Mouse (Mus musculus): Measurements from ENCODE around the gene Dph5. TPM values are rescaled to one million over a fixed set of nuclear protein-coding genes. Genes with fewer than 3 reads are reported as not detected.
"Not testable (repeated sequence)": the region's sequence is repeated elsewhere in the genome, so short reads cannot be mapped to it uniquely, and the experiment has no call there.

Dph5 gene
- polyA plus RNA-seq, 1 experiment from 2014 or later, result 26.5 TPM

- 77% methylated on average over 3 of the region's 3 CpGs for WGBS
- Histone ChIP-seq H3K9me3 (no peaks in the 10 kb centered on the region), H3K27ac (no peak overlapping the region), H3K4me2 (no peak overlapping the region), H3K4me3 (no peak overlapping the region), H3K36me3 (peaks cover 17% of the 10 kb centered on the region), H3K9ac (no peak overlapping the region), H3K27me3 (no peaks in the 10 kb centered on the region), H3K4me1 (no peaks in the 10 kb centered on the region)
- no peak for ATAC-seq (ENCODE audit: insufficient number of reproducible peaks, low FRiP score, low TSS enrichment, low read depth)
Observed at GRCm38 (mm10) chr3:115898354-115898948, 10.8 kb downstream of the Dph5 start.

- Histone ChIP-seq H3K36me3 (peaks cover 12% of the 10 kb centered on the region; the same call in 1 of the 2 replicates), H3K4me1 (no peaks in the 10 kb centered on the region), H3K4me3 (no peak overlapping the region), H3K27me3 (no peaks in the 10 kb centered on the region), H3K9me3 (no peaks in the 10 kb centered on the region), H3K4me2 (no peak overlapping the region), H3K9ac (no peak overlapping the region), H3K27ac (no peak overlapping the region)
- whole genome bisulfite sequencing, result 83% methylated on average over 9 of the region's 9 CpGs
- no peak for ATAC-seq (ENCODE audit: insufficient number of reproducible peaks, low FRiP score, low TSS enrichment, low read depth)
Observed at GRCm38 (mm10) chr3:115902301-115902956, 14.8 kb downstream of the Dph5 start.

GRCm38 (mm10) chr3:115905067-115905466 lies 17.4 kb downstream of the Dph5 start:
- no peak overlapping the region for H3K4me3 ChIP-seq
- H3K9me3 ChIP-seq, result no peaks in the 10 kb centered on the region
- H3K27ac ChIP-seq, result no peak overlapping the region
- H3K9ac ChIP-seq, result no peak overlapping the region
- H3K36me3 ChIP-seq, result peaks cover 13% of the 10 kb centered on the region
- WGBS, result 89% methylated on average over 3 of the region's 3 CpGs
- no peak for ATAC-seq (ENCODE audit: insufficient number of reproducible peaks, low FRiP score, low TSS enrichment, low read depth)
- no peaks in the 10 kb centered on the region for H3K27me3 ChIP-seq
- no peak overlapping the region for H3K4me2 ChIP-seq
- no peaks in the 10 kb centered on the region for H3K4me1 ChIP-seq

- Histone ChIP-seq H3K9ac (no peak overlapping the region), H3K4me3 (no peak overlapping the region), H3K4me1 (no peaks in the 10 kb centered on the region), H3K9me3 (no peaks in the 10 kb centered on the region), H3K27ac (no peak overlapping the region), H3K36me3 (peaks cover 13% of the 10 kb centered on the region), H3K27me3 (no peaks in the 10 kb centered on the region), H3K4me2 (no peak overlapping the region)
- WGBS, result 88% methylated on average over 4 of the region's 4 CpGs
- ATAC-seq (ENCODE audit: insufficient number of reproducible peaks, low FRiP score, low TSS enrichment, low read depth), result no peak
Observed at GRCm38 (mm10) chr3:115905567-115905966, 17.9 kb downstream of the Dph5 start.

GRCm38 (mm10) chr3:115907406-115907805 lies 19.8 kb downstream of the Dph5 start:
- H3K27me3 ChIP-seq, result not testable (repeated sequence)
- WGBS, result 90% methylated on average over 11 of the region's 11 CpGs

GRCm38 (mm10) chr3:115924401-115925190 lies 37.0 kb downstream of the Dph5 start:
- ATAC-seq (ENCODE audit: insufficient number of reproducible peaks, low FRiP score, low TSS enrichment, low read depth), result no peak
- WGBS, result 88% methylated on average over 4 of the region's 4 CpGs

More at GRCm38 (mm10) chr3:115907406-115907805, 19.8 kb downstream of the Dph5 start:
- H3K9me3 ChIP-seq; H3K36me3 ChIP-seq; H3K9ac ChIP-seq; H3K27ac ChIP-seq; ATAC-seq (ENCODE audit: insufficient number of reproducible peaks, low FRiP score, low TSS enrichment, low read depth); H3K4me2 ChIP-seq; H3K4me3 ChIP-seq; H3K4me1 ChIP-seq: not testable (repeated sequence)

GRCm38 (mm10) chr3:115926531-115926930 lies 38.9 kb downstream of the Dph5 start:
- no peak overlapping the region for H3K27ac ChIP-seq
- no peak for ATAC-seq (ENCODE audit: insufficient number of reproducible peaks, low FRiP score, low TSS enrichment, low read depth)
- H3K4me2 ChIP-seq, result no peak overlapping the region
- no peaks in the 10 kb centered on the region for H3K4me1 ChIP-seq
- no peaks in the 10 kb centered on the region for H3K9me3 ChIP-seq
- no peaks in the 10 kb centered on the region for H3K27me3 ChIP-seq
- H3K36me3 ChIP-seq, result peaks cover 18% of the 10 kb centered on the region
- 91% methylated on average over 8 of the region's 8 CpGs for WGBS
- H3K9ac ChIP-seq, result no peak overlapping the region
- no peak overlapping the region for H3K4me3 ChIP-seq

More at GRCm38 (mm10) chr3:115924401-115925190, 37.0 kb downstream of the Dph5 start:
- H3K9ac ChIP-seq, result no peak overlapping the region
- peaks cover 18% of the 10 kb centered on the region for H3K36me3 ChIP-seq
- no peaks in the 10 kb centered on the region for H3K4me1 ChIP-seq
- no peaks in the 10 kb centered on the region for H3K27me3 ChIP-seq
- no peak overlapping the region for H3K4me2 ChIP-seq
- H3K27ac ChIP-seq, result no peak overlapping the region
- no peaks in the 10 kb centered on the region for H3K9me3 ChIP-seq
- H3K4me3 ChIP-seq, result no peak overlapping the region

- Histone ChIP-seq H3K4me2 (no peak overlapping the region), H3K4me3 (no peak overlapping the region), H3K27me3 (no peaks in the 10 kb centered on the region), H3K36me3 (peaks cover 8% of the 10 kb centered on the region), H3K27ac (no peak overlapping the region), H3K9me3 (no peaks in the 10 kb centered on the region), H3K4me1 (no peaks in the 10 kb centered on the region), H3K9ac (no peak overlapping the region)
- no peak for ATAC-seq (ENCODE audit: insufficient number of reproducible peaks, low FRiP score, low TSS enrichment, low read depth)
- 89% methylated on average over 6 of the region's 6 CpGs for WGBS
Observed at GRCm38 (mm10) chr3:115931701-115932100, 44.1 kb downstream of the Dph5 start.

- Histone ChIP-seq H3K9ac (no peak overlapping the region), H3K27me3 (no peaks in the 10 kb centered on the region), H3K4me1 (no peaks in the 10 kb centered on the region), H3K4me2 (no peak overlapping the region), H3K27ac (no peak overlapping the region), H3K9me3 (no peaks in the 10 kb centered on the region), H3K4me3 (no peak overlapping the region), H3K36me3 (peaks cover 9% of the 10 kb centered on the region)
- no peak for ATAC-seq (ENCODE audit: insufficient number of reproducible peaks, low FRiP score, low TSS enrichment, low read depth)
- 89% methylated on average over 18 of the region's 18 CpGs for WGBS
Observed at GRCm38 (mm10) chr3:115933293-115934186, 45.9 kb downstream of the Dph5 start.

- Histone ChIP-seq H3K4me2 (no peak overlapping the region), H3K27me3 (no peaks in the 10 kb centered on the region), H3K4me1 (no peaks in the 10 kb centered on the region), H3K9ac (no peak overlapping the region), H3K36me3 (peaks cover 22% of the 10 kb centered on the region), H3K27ac (no peak overlapping the region), H3K4me3 (no peak overlapping the region), H3K9me3 (no peaks in the 10 kb centered on the region)
- ATAC-seq (ENCODE audit: insufficient number of reproducible peaks, low FRiP score, low TSS enrichment, low read depth), result no peak
- 60% methylated on average over 4 of the region's 4 CpGs for WGBS
Observed at GRCm38 (mm10) chr3:115936734-115937599, 49.3 kb downstream of the Dph5 start.

- H3K4me2 ChIP-seq, result no peak overlapping the region
- 94% methylated on average over 10 of the region's 10 CpGs for WGBS
- no peak overlapping the region for H3K9ac ChIP-seq
- H3K4me1 ChIP-seq, result no peaks in the 10 kb centered on the region
- no peak for ATAC-seq (ENCODE audit: insufficient number of reproducible peaks, low FRiP score, low TSS enrichment, low read depth)
- no peak overlapping the region for H3K4me3 ChIP-seq
- no peaks in the 10 kb centered on the region for H3K27me3 ChIP-seq
- no peak overlapping the region for H3K27ac ChIP-seq
- peaks cover 28% of the 10 kb centered on the region for H3K36me3 ChIP-seq
- no peaks in the 10 kb centered on the region for H3K9me3 ChIP-seq
Observed at GRCm38 (mm10) chr3:115937807-115938206, 50.2 kb downstream of the Dph5 start.
